In genomic region chr12:29528031-29528771, GRCm38 (mm10) we compare ENCODE assay signal across 9 mouse cellular contexts. TPM values are rescaled to one million over a fixed set of nuclear protein-coding genes. Genes with fewer than 3 reads are reported as not detected.
DNase-seq lines count a peak whose midpoint lies in the region; ATAC-seq lines count a peak whose summit lies in the region.
"Had no signal": no experiment of that assay in that cellular context is flagged by ENCODE, and none has a peak within 500 bp of the region (broad histone marks: within the 10 kb centered on the region; RNA-seq: fewer than 3 reads in every experiment).

Gene Myt1l (plus strand): TSS chr12:29528384.

- H3K9me3 ChIP-seq in hindbrain, embryonic 10.5 days: no peaks in the 10 kb centered on the region
- no peaks in the 10 kb centered on the region for H3K9me3 ChIP-seq in limb, embryonic 10.5 days (replicated peaks)

- H3K36me3 ChIP-seq in hindbrain, embryonic 10.5 days: no peaks in the 10 kb centered on the region
- no peaks in the 10 kb centered on the region for H3K36me3 ChIP-seq in limb, embryonic 10.5 days

- peak within 1 kb of the TSS; percentile 88 for H3K27ac ChIP-seq in hindbrain, embryonic 10.5 days
- no peak within 1 kb of the TSS for H3K27ac ChIP-seq in limb, embryonic 10.5 days

- DNase-seq in frontal cortex, postnatal 14 days (ENCODE audit: low spot score in 2 of 2): no peak
- DNase-seq in cerebellum, adult 18-20 months: peak; percentile 47 to 71
- DNase-seq in hindbrain, embryonic 10.5 days (ENCODE audit: low spot score): peak; percentile 10
- no peak for DNase-seq in limb, embryonic 10.5 days (ENCODE audit: low spot score)
- peak; percentile 55 for DNase-seq in right cerebral cortex, postnatal 4 days
- DNase-seq in kidney, adult 8-10 months: no peak
- DNase-seq in thymus, postnatal 36 days: no peak

- peaks cover 32% of the 10 kb centered on the region for H3K27me3 ChIP-seq in hindbrain, embryonic 10.5 days (ENCODE audit: insufficient read depth, poor library complexity, severe bottlenecking)
- peaks cover 49% of the 10 kb centered on the region for H3K27me3 ChIP-seq in limb, embryonic 10.5 days (ENCODE audit: low read depth, poor library complexity, severe bottlenecking)

- peak within 1 kb of the TSS; percentile 55 for H3K4me3 ChIP-seq in hindbrain, embryonic 10.5 days
- peak within 1 kb of the TSS; percentile 46 for H3K4me3 ChIP-seq in limb, embryonic 10.5 days
- H3K4me3 ChIP-seq: myocyte had no signal

- WGBS in hindbrain, embryonic 10.5 days: 20% methylated on average over 13 of the region's 13 CpGs
- WGBS in limb, embryonic 10.5 days: 37% methylated on average over 13 of the region's 13 CpGs

- peak; percentile 13; the same call in 1 of the 2 replicates for ATAC-seq in frontal cortex, adult (ENCODE audit: low TSS enrichment)

- H3K4me1 ChIP-seq in hindbrain, embryonic 10.5 days (replicated peaks): peaks cover 50% of the 10 kb centered on the region
- peaks cover 8% of the 10 kb centered on the region for H3K4me1 ChIP-seq in limb, embryonic 10.5 days

RNA-seq across cellular contexts. Expression of gene Myt1l, which starts in this region (rescaled TPM):
- 3.5 and 12.1 TPM in 2 replicates for polyA plus RNA-seq in hindbrain, embryonic 10.5 days (2016; fragmentation: Nextera tagmentation; extraction: Ambion mirVana)
- polyA plus RNA-seq in limb, embryonic 10.5 days (2016; fragmentation: Nextera tagmentation; extraction: Ambion mirVana): not detected in 2 replicates

Comparison
In these comparisons a context has a peak if more than half of its experiments do, and no peak if none do; other contexts are left out.
1. DNase-seq: peak in cerebellum, adult 18-20 months (2 of 2), hindbrain, embryonic 10.5 days (single experiment) and right cerebral cortex, postnatal 4 days (single experiment); none in frontal cortex, postnatal 14 days (0 of 2), limb, embryonic 10.5 days (single experiment), kidney, adult 8-10 months (0 of 2) and thymus, postnatal 36 days (0 of 2).